Mouse (Mus musculus) thymus, adult 2 months (tissue): ENCODE measurements around the gene Zfp277. TPM values are rescaled to one million over a fixed set of nuclear protein-coding genes. Genes with fewer than 3 reads are reported as not detected.

Experiments used
- DNase-seq: peaks from one replicate; pipeline ENCODE4 v3.0.0; 2021
- H3K27ac ChIP-seq: fragments of 200-500 bp; 2 replicates; pipeline ENCODE4 v1.5.1; 2012; ENCODE audit warnings: low read length, control low read depth; ENCODE audit not compliant: control insufficient read depth, insufficient read depth
- H3K27me3 ChIP-seq: fragments of 200-500 bp; 2 replicates; pipeline ENCODE4 v1.6.1; 2012; ENCODE audit warnings: mild to moderate bottlenecking, low read length, moderate library complexity, mixed read lengths; ENCODE audit not compliant: control insufficient read depth, insufficient read depth
- H3K36me3 ChIP-seq: fragments of 200-500 bp; 2 replicates; pipeline ENCODE4 v1.6.1; 2012; ENCODE audit warnings: mild to moderate bottlenecking, low read length, moderate library complexity; ENCODE audit not compliant: control insufficient read depth, insufficient read depth
- H3K4me1 ChIP-seq: fragments of 200-500 bp; replicated peaks from 2 replicates; pipeline ENCODE4 v1.6.1; 2012; ENCODE audit warnings: low read length; ENCODE audit not compliant: control insufficient read depth, insufficient read depth
- H3K4me3 ChIP-seq: fragments of 200-500 bp; 2 replicates; pipeline ENCODE4 v1.5.1; 2012; ENCODE audit warnings: mild to moderate bottlenecking, low read length, control low read depth, moderate library complexity; ENCODE audit not compliant: control insufficient read depth, insufficient read depth
- CTCF ChIP-seq: fragments of 200-500 bp; IDR thresholded peaks from 2 replicates; pipeline ENCODE4 v1.5.1; 2012; ENCODE audit warnings: mild to moderate bottlenecking, control low read depth, low read length, moderate library complexity, borderline replicate concordance; ENCODE audit not compliant: control insufficient read depth, poor library complexity, insufficient read depth; ENCODE audit errors: extremely low read depth
- POLR2A ChIP-seq: fragments of 200-500 bp; IDR thresholded peaks from 2 replicates; pipeline ENCODE4 v1.6.1; 2012; ENCODE audit warnings: mild to moderate bottlenecking, low read length, control low read depth, moderate library complexity; ENCODE audit not compliant: control insufficient read depth, poor library complexity, insufficient read depth; ENCODE audit errors: extremely low read depth
- WGBS: fragments of 180-500 bp; shearing (Covaris S2); methylation state at CpG from one replicate; pipeline ENCODE4 v1.1.7; 2018; 5-methylcytosine and 5-hydroxymethylcytosine counted together
- polyA plus RNA-seq: library from polyadenylated mRNA; depleted of rRNA; stranded (reverse); fragments of >200 nt; gene quantifications from 2 replicates; pipeline ENCODE4 v1.2.3, GENCODE M21; 2012

Gene Zfp277
- polyA plus RNA-seq, 1 experiment = 8.6 TPM

GRCm38 (mm10) chr12:40341443-40341842 is 104.3 kb downstream of the Zfp277 start:
- no peak overlapping the region for H3K4me3 ChIP-seq
- no peak for DNase-seq
- no peaks in the 10 kb centered on the region for H3K27me3 ChIP-seq
- H3K4me1 ChIP-seq = no peaks in the 10 kb centered on the region
- H3K27ac ChIP-seq = no peak overlapping the region
- TF ChIP-seq POLR2A (no peak), CTCF (no peak)
- no peaks in the 10 kb centered on the region for H3K36me3 ChIP-seq
- 85% methylated on average over 5 of the region's 5 CpGs for WGBS

DNA sequence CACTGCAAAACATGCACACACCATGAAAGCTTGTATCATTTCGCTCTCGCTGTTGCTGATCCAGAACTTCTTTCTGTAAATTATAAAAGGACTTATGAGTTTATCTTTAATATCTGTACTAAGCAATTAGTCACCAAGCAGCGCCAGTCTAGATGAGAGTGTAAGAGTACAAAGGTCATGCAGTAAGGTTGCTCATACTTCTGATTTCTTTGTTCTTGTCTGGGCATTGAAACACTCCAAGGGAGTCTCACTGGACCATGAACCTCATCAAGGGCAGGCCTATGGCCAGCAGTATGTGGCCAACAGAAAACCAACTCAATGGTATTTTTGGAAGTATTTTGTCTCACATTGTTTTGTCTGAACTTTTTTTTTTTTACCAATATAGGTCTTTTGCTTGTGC is 110.4 kb downstream of the Zfp277 start:
- Histone ChIP-seq H3K27me3 (no peaks in the 10 kb centered on the region), H3K27ac (no peak overlapping the region)
- 96% methylated on average over 3 of the region's 3 CpGs for WGBS

DNA sequence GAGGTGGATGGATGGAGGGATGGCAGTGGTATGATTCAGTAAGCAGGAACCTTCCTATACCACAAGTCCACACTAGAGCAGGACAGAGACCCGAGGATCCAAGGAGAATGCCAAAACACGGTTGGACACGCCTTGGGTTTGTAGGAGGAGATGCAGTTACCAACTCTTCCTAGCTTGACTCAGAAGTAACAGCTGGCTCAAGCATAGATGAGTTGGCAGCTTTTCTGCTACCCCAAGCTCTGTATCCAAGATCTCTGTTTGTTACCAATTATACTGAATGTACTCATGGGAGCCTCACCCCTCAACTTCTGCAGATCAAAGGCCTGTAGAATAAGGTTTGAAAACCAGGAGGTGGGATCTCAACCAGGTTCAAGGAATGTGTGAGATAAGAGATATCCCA is 114.2 kb downstream of the Zfp277 start:
- no peak overlapping the region for H3K4me3 ChIP-seq
- no peak for DNase-seq
- H3K4me1 ChIP-seq = no peaks in the 10 kb centered on the region
- TF ChIP-seq POLR2A = no peak
- TF ChIP-seq CTCF = no peak
- H3K27ac ChIP-seq = no peak overlapping the region
- 0 out of 2 replicates have a peak, but pooled peaks cover 5% of the 10 kb centered on the region for H3K36me3 ChIP-seq
- 97% methylated on average over 3 of the region's 3 CpGs for WGBS
- no peaks in the 10 kb centered on the region for H3K27me3 ChIP-seq

More for the DNA sequence above, 110.4 kb downstream of the Zfp277 start:
- DNase-seq = no peak
- TF ChIP-seq POLR2A (no peak), CTCF (no peak)
- H3K4me1 ChIP-seq = no peaks in the 10 kb centered on the region
- H3K36me3 ChIP-seq = no peaks in the 10 kb centered on the region
- H3K4me3 ChIP-seq = no peak overlapping the region

DNA sequence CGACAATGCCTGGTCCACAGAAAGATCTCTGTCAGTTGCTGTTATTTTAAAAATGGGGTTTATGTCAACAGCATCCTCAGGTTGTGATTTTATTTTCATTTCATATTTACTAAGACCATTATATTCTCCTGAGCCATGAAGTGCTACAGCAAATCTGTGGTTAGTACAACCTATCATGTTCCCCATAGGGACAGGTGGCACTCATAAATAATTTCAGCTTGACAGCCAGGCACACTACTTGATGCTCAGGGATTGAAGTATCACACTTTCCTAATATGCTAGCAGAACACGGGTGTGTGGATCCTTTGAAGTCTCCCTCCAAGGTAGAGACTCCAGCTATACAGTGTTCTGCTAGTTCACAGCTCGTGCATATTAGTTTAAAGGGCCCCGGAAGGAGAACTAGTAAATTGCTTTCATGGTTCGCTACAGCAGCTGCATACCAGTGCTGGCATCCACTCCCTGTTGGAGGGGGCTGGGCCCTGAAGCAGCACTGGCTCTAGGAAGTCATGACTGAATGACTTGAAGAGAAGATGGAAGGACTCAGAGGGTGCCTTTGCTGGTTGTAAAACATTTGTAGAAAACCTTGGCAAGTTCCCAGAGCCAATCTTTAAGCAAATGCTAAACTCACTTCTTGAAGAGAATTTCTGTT is 118.6 kb downstream of the Zfp277 start:
- H3K27me3 ChIP-seq = no peaks in the 10 kb centered on the region
- H3K36me3 ChIP-seq = 0 out of 2 replicates have a peak, but pooled peaks cover 5% of the 10 kb centered on the region
- no peak overlapping the region for H3K4me3 ChIP-seq
- H3K4me1 ChIP-seq = no peaks in the 10 kb centered on the region
- 90% methylated on average over 5 of the region's 5 CpGs for WGBS
- TF ChIP-seq CTCF = no peak
- TF ChIP-seq POLR2A = no peak
- DNase-seq = no peak
- no peak overlapping the region for H3K27ac ChIP-seq

- no peaks in the 10 kb centered on the region for H3K4me1 ChIP-seq
- no peak overlapping the region for H3K4me3 ChIP-seq
- DNase-seq = no peak
- TF ChIP-seq POLR2A (no peak), CTCF (no peak)
- no peaks in the 10 kb centered on the region for H3K27me3 ChIP-seq
- H3K36me3 ChIP-seq = 0 out of 2 replicates have a peak, but pooled peaks cover 5% of the 10 kb centered on the region
- H3K27ac ChIP-seq = no peak overlapping the region
- 96% methylated on average over 5 of the region's 5 CpGs for WGBS
Observed at GRCm38 (mm10) chr12:40325582-40325981, 120.1 kb downstream of the Zfp277 start.

- 96% methylated on average over 5 of the region's 5 CpGs for WGBS
- Histone ChIP-seq H3K4me1 (no peaks in the 10 kb centered on the region), H3K27ac (no peak overlapping the region), H3K36me3 (0 out of 2 replicates have a peak, but pooled peaks cover 8% of the 10 kb centered on the region), H3K4me3 (no peak overlapping the region), H3K27me3 (no peaks in the 10 kb centered on the region)
- TF ChIP-seq POLR2A (no peak), CTCF (no peak)
- DNase-seq = no peak
Observed at GRCm38 (mm10) chr12:40324819-40325218, 120.9 kb downstream of the Zfp277 start.
